Mouse (Mus musculus) MEL (cell line): ENCODE results near the gene Sez6l2. TPM values are rescaled to one million over a fixed set of nuclear protein-coding genes. Genes with fewer than 3 reads are reported as not detected.

Experiments
- DNase-seq: peaks from one replicate; pipeline ENCODE4 v3.0.0; 2011; ENCODE audit warnings: low read depth, low spot score
- H3K27ac ChIP-seq: 2 replicates; pipeline ENCODE4 v1.5.1; 2012; ENCODE audit warnings: low read depth, mild to moderate bottlenecking, control low read depth, low read length, moderate library complexity; ENCODE audit not compliant: control insufficient read depth
- H3K27me3 ChIP-seq, 2 experiments: fragments of 150-350 bp in 1 of 2; sonication (generic) in 1 of 2; 2 replicates each; pipeline ENCODE4 v1.6.1; 2012; ENCODE audit warnings: low read length in 2 of 2, mild to moderate bottlenecking in 2 of 2, improper control_type of control experiment in 1 of 2, moderate library complexity in 1 of 2; ENCODE audit not compliant: insufficient read depth in 2 of 2, control insufficient read depth in 1 of 2
- H3K36me3 ChIP-seq, 2 experiments: 2 replicates each; pipeline ENCODE4 v1.6.1; 2012 to 2014; ENCODE audit warnings: low read length in 2 of 2, improper control_type of control experiment in 1 of 2, inconsistent platforms in 1 of 2, mild to moderate bottlenecking in 1 of 2; ENCODE audit not compliant: insufficient read depth in 2 of 2, control insufficient read depth in 1 of 2
- H3K4me1 ChIP-seq, 2 experiments: fragments of 150-350 bp in 1 of 2; sonication (generic) in 1 of 2; 2 replicates each; pipeline ENCODE4 v1.6.1; 2012; ENCODE audit warnings: low read length in 2 of 2, improper control_type of control experiment in 1 of 2, mild to moderate bottlenecking in 1 of 2; ENCODE audit not compliant: insufficient read depth in 2 of 2, control insufficient read depth in 1 of 2
- H3K4me3 ChIP-seq, 2 experiments: fragments of 150-350 bp in 1 of 2; sonication (generic) in 1 of 2; 2 replicates each; pipeline ENCODE4 v1.5.1; 2012; ENCODE audit warnings: low read depth in 2 of 2, low read length in 2 of 2, mild to moderate bottlenecking in 2 of 2, moderate library complexity in 2 of 2, control low read depth in 1 of 2, improper control_type of control experiment in 1 of 2; ENCODE audit not compliant: control insufficient read depth in 1 of 2, insufficient read depth in 1 of 2
- H3K79me2 ChIP-seq: 2 replicates; pipeline ENCODE4 v1.6.1; 2012; ENCODE audit warnings: mild to moderate bottlenecking, low read length, moderate library complexity; ENCODE audit not compliant: control insufficient read depth, poor library complexity, insufficient read depth
- H3K9ac ChIP-seq: 2 replicates; pipeline ENCODE4 v1.6.1; 2012; ENCODE audit warnings: low read depth, mild to moderate bottlenecking, control low read depth, low read length, moderate library complexity; ENCODE audit not compliant: control insufficient read depth, poor library complexity, severe bottlenecking
- H3K9me3 ChIP-seq: fragments of 150-350 bp; sonication (generic); replicated peaks from 2 replicates; pipeline ENCODE4 v1.6.1; 2012; ENCODE audit warnings: mild to moderate bottlenecking, low read length, improper control_type of control experiment, moderate library complexity; ENCODE audit not compliant: insufficient read depth
- BHLHE40 ChIP-seq: IDR thresholded peaks from 2 replicates; pipeline ENCODE4 v1.6.1; 2012; ENCODE audit warnings: low read depth, mild to moderate bottlenecking, inconsistent platforms, low read length, improper control_type of control experiment, borderline replicate concordance
- CHD1 ChIP-seq: IDR thresholded peaks from 2 replicates; pipeline ENCODE4 v1.6.1; 2012; ENCODE audit warnings: low read depth, mild to moderate bottlenecking, inconsistent platforms, low read length, improper control_type of control experiment
- CHD2 ChIP-seq: IDR thresholded peaks from 2 replicates; pipeline ENCODE4 v1.6.1; 2011; ENCODE audit warnings: low read length, improper control_type of control experiment
- CTCF ChIP-seq, 3 experiments: IDR thresholded peaks in 2 of 3; conservative IDR thresholded peaks in 1 of 3; 2 replicates each; pipeline ENCODE4 v1.5.1; 2011 to 2012; ENCODE audit warnings: low read length in 3 of 3, low read depth in 2 of 3, mild to moderate bottlenecking in 2 of 3, improper control_type of control experiment in 1 of 3, inconsistent platforms in 1 of 3, mixed read lengths in 1 of 3, moderate library complexity in 1 of 3; ENCODE audit not compliant: control insufficient read depth in 1 of 3, insufficient read depth in 1 of 3, poor library complexity in 1 of 3, severe bottlenecking in 1 of 3
- E2F4 ChIP-seq: IDR thresholded peaks from 2 replicates; pipeline ENCODE4 v1.6.1; 2011; ENCODE audit warnings: low read depth, low read length, improper control_type of control experiment, borderline replicate concordance
- EP300 ChIP-seq, 2 experiments: IDR thresholded peaks; 2 replicates each; pipeline ENCODE4 v1.6.1; 2011; ENCODE audit warnings: improper control_type of control experiment in 2 of 2, low read length in 2 of 2, low read depth in 1 of 2, mild to moderate bottlenecking in 1 of 2
- ETS1 ChIP-seq: IDR thresholded peaks from 2 replicates; pipeline ENCODE4 v1.6.1; 2012; ENCODE audit warnings: low read depth, mild to moderate bottlenecking, inconsistent platforms, low read length, improper control_type of control experiment, moderate library complexity
- GABPA ChIP-seq: IDR thresholded peaks from 2 replicates; pipeline ENCODE4 v1.6.1; 2012; ENCODE audit warnings: low read depth, mild to moderate bottlenecking, inconsistent platforms, low read length, improper control_type of control experiment, moderate library complexity
- HCFC1 ChIP-seq: IDR thresholded peaks from 2 replicates; pipeline ENCODE4 v1.6.1; 2012; ENCODE audit warnings: low read depth, mild to moderate bottlenecking, inconsistent platforms, low read length, improper control_type of control experiment, moderate library complexity
- KAT2A ChIP-seq: conservative IDR thresholded peaks from 2 replicates; pipeline ENCODE4 v1.6.1; 2012; ENCODE audit warnings: low read depth, low read length, improper control_type of control experiment, inconsistent platforms
- MAFK ChIP-seq: IDR thresholded peaks from 2 replicates; pipeline ENCODE4 v1.6.1; 2011; ENCODE audit warnings: low read depth, mild to moderate bottlenecking, low read length, improper control_type of control experiment, borderline replicate concordance
- MAX ChIP-seq: IDR thresholded peaks from 2 replicates; pipeline ENCODE4 v1.6.1; 2011; ENCODE audit warnings: low read length, improper control_type of control experiment
- MAZ ChIP-seq: IDR thresholded peaks from 2 replicates; pipeline ENCODE4 v1.6.1; 2012; ENCODE audit warnings: low read depth, mild to moderate bottlenecking, inconsistent platforms, low read length, improper control_type of control experiment
- MEF2A ChIP-seq: IDR thresholded peaks from 2 replicates; pipeline ENCODE4 v1.6.1; 2014; ENCODE audit warnings: low read depth, mild to moderate bottlenecking, inconsistent platforms, low read length, improper control_type of control experiment; ENCODE audit not compliant: poor library complexity, insufficient replicate concordance, severe bottlenecking; ENCODE audit errors: extremely low read depth
- MXI1 ChIP-seq: IDR thresholded peaks from 2 replicates; pipeline ENCODE4 v1.6.1; 2011; ENCODE audit warnings: mild to moderate bottlenecking, low read depth, low read length, improper control_type of control experiment
- NELFE ChIP-seq: IDR thresholded peaks from 2 replicates; pipeline ENCODE4 v1.6.1; 2011; ENCODE audit warnings: low read depth, low read length, improper control_type of control experiment
- RCOR1 ChIP-seq: IDR thresholded peaks from 2 replicates; pipeline ENCODE4 v1.6.1; 2012; ENCODE audit warnings: low read depth, mild to moderate bottlenecking, inconsistent platforms, low read length, improper control_type of control experiment
- SIN3A ChIP-seq: IDR thresholded peaks from 2 replicates; pipeline ENCODE4 v1.6.1; 2012; ENCODE audit warnings: low read length, improper control_type of control experiment, inconsistent platforms
- SMC3 ChIP-seq: IDR thresholded peaks from 2 replicates; pipeline ENCODE4 v1.6.1; 2011; ENCODE audit warnings: low read depth, low read length, improper control_type of control experiment
- TAL1 ChIP-seq: IDR thresholded peaks from 2 replicates; pipeline ENCODE4 v1.6.1; 2012; ENCODE audit warnings: mild to moderate bottlenecking, inconsistent platforms, low read length, moderate library complexity, mixed read lengths
- TBP ChIP-seq: IDR thresholded peaks from 2 replicates; pipeline ENCODE4 v1.8.0; 2011; ENCODE audit warnings: low read depth, low read length, improper control_type of control experiment
- TCF12 ChIP-seq: IDR thresholded peaks from 2 replicates; pipeline ENCODE4 v1.6.1; 2014; ENCODE audit warnings: low read depth, mild to moderate bottlenecking, inconsistent platforms, low read length, improper control_type of control experiment, moderate library complexity
- USF2 ChIP-seq, 2 experiments: IDR thresholded peaks; 2 replicates each; pipeline ENCODE4 v1.6.1; 2011 to 2012; ENCODE audit warnings: improper control_type of control experiment in 2 of 2, low read length in 2 of 2, borderline replicate concordance in 1 of 2, inconsistent platforms in 1 of 2, low read depth in 1 of 2, mild to moderate bottlenecking in 1 of 2; ENCODE audit not compliant: insufficient read depth in 1 of 2
- ZKSCAN1 ChIP-seq: IDR thresholded peaks from 2 replicates; pipeline ENCODE4 v1.6.1; 2012; ENCODE audit warnings: low read depth, mild to moderate bottlenecking, inconsistent platforms, low read length, improper control_type of control experiment, moderate library complexity
- ZMIZ1 ChIP-seq: IDR thresholded peaks from 2 replicates; pipeline ENCODE4 v1.6.1; 2012; ENCODE audit warnings: low read depth, mild to moderate bottlenecking, inconsistent platforms, low read length, improper control_type of control experiment, moderate library complexity
- ZNF384 ChIP-seq: IDR thresholded peaks from 2 replicates; pipeline ENCODE4 v1.6.1; 2012; ENCODE audit warnings: low read depth, mild to moderate bottlenecking, inconsistent platforms, low read length, improper control_type of control experiment
- polyA plus RNA-seq, 2 experiments: library from polyadenylated mRNA; stranded (reverse) in 1 of 2; unstranded in 1 of 2; fragments of >175 nt in 1 of 2; fragments of >200 nt in 1 of 2; gene quantifications; 2 replicates each; pipeline versions ENCODE4 v1.2.1 to v1.2.4; 2012; ENCODE audit warnings: low replicate concordance in 2 of 2, low read depth in 1 of 2; ENCODE audit not compliant: insufficient read length in 2 of 2, insufficient read depth in 1 of 2, missing spikeins in 1 of 2
- total RNA-seq: library from RNA; depleted of rRNA; stranded (reverse); fragments of 300-350 nt; gene quantifications from 2 replicates; pipeline ENCODE4 v1.2.3, GENCODE M21; 2012

Sez6l2 gene
- total and polyA plus RNA-seq, 3 experiments, result 2.0 to 6.1 TPM; not detected in 1

- TF ChIP-seq CHD2 (no peak), MAFK (no peak), RCOR1 (no peak), ZMIZ1 (peak; percentile 57; the same call in 1 of the 2 replicates), MEF2A (no peak), MAX (0 out of 2 replicates have a peak, but pooled peaks have one; percentile 30), TBP (0 out of 2 replicates have a peak, but pooled peaks have one; percentile 18), EP300 (IDR thresholded peaks at IDR 0.05; ENCODE audit: low read depth in 1 of 2, low read length in 2 of 2) (no peak), E2F4 (no peak), ZKSCAN1 (no peak), TAL1 (no peak), HCFC1 (peak; percentile 77)
Measured at GRCm38 (mm10) chr7:127014320-127014719, 64.0 kb downstream of the Sez6l2 start, which contains the start of gene Mvp (continued).

GRCm38 (mm10) chr7:127014993-127015392 lies 64.6 kb downstream of the Sez6l2 start:
- no peak for DNase-seq
- Histone ChIP-seq H3K9me3 (no peaks in the 10 kb centered on the region), H3K36me3 (peaks cover 0 to 16% of the 10 kb centered on the region in 2 experiments; a peak in 2 of 4 replicates), H3K9ac (no peak overlapping the region; the same call in 1 of the 2 replicates), H3K4me3 (no peak overlapping the region), H3K79me2 (peaks cover 36% of the 10 kb centered on the region), H3K27me3 (no peaks in the 10 kb centered on the region), H3K27ac (no peak overlapping the region), H3K4me1 (peaks cover 0 to 15% of the 10 kb centered on the region in 2 experiments; a peak in 3 of 4 replicates)
- TF ChIP-seq SMC3, result no peak
- TF ChIP-seq ETS1, result no peak
- TF ChIP-seq TCF12, result no peak
- TF ChIP-seq NELFE, result no peak
- TF ChIP-seq ZNF384, result no peak
- TF ChIP-seq KAT2A, result no peak
- no peak for TF ChIP-seq GABPA
- no peak for TF ChIP-seq MAX
- no peak for TF ChIP-seq SIN3A
- TF ChIP-seq MAZ, result no peak
- TF ChIP-seq CHD1, result no peak
- no peak for TF ChIP-seq BHLHE40
- no peak for TF ChIP-seq CTCF (IDR thresholded peaks at IDR 0.05 in 2 of 3, conservative IDR thresholded peaks at IDR 0.05 in 1 of 3; ENCODE audit: control insufficient read depth in 1 of 3, insufficient read depth in 1 of 3, low read depth in 2 of 3, low read length in 3 of 3, poor library complexity in 1 of 3, severe bottlenecking in 1 of 3)
- TF ChIP-seq E2F4, result no peak
- TF ChIP-seq ZMIZ1, result no peak
- TF ChIP-seq USF2 (IDR thresholded peaks at IDR 0.05; ENCODE audit: borderline replicate concordance in 1 of 2, insufficient read depth in 1 of 2, low read depth in 1 of 2, low read length in 2 of 2), result no peak
- no peak for TF ChIP-seq MXI1
- no peak for TF ChIP-seq ZKSCAN1
- no peak for TF ChIP-seq RCOR1
